Mouse (Mus musculus) lung, adult 18-20 months (tissue): Measurements from ENCODE around the gene Fancg.
A peak's percentile ranks its signal among the peaks of the same experiment; 100 is the strongest.

Experiments
- DNase-seq, 2 experiments: peaks; one replicate each; pipeline ENCODE4 v3.0.0; 2022; ENCODE audit warnings: mixed read lengths in 2 of 2

Gene Fancg

GRCm38 (mm10) chr4:43010161-43011038 is at the start of gene Fancg:
TSS of gene Fancg (minus strand) at chr4:43010506.
- DNase-seq: peak; percentile 85 to 86

GRCm38 (mm10) chr4:43059697-43060096 is 49.4 kb upstream of the Fancg start:
- no peak for DNase-seq

- DNase-seq: peak; percentile 97
These were observed 48.7 kb upstream of the Fancg start, which contains the start of gene Unc13b for GRCm38 (mm10) chr4:43058753-43059654. TSS of gene Unc13b (plus strand) at chr4:43058953.

GRCm38 (mm10) chr4:43058392-43058752 is 48.1 kb upstream of the Fancg start:
- no peak for DNase-seq

GRCm38 (mm10) chr4:43057654-43058053 is 47.3 kb upstream of the Fancg start:
- peak in 1 of 2 experiments; percentile 29 for DNase-seq

GRCm38 (mm10) chr4:43052627-43053026 is 42.3 kb upstream of the Fancg start:
- DNase-seq: peak in 1 of 2 experiments; percentile 48

- peak; percentile 74 to 85 for DNase-seq
These were observed 36.9 kb upstream of the Fancg start for GRCm38 (mm10) chr4:43047231-43047630.

GRCm38 (mm10) chr4:43046607-43047006 is 36.3 kb upstream of the Fancg start:
- DNase-seq: no peak

GRCm38 (mm10) chr4:43045659-43046302 is 35.5 kb upstream of the Fancg start, which contains the start of gene Fam214b:
TSS of gene Fam214b (minus strand) at chr4:43046220.
- peak; percentile 100 for DNase-seq

GRCm38 (mm10) chr4:43045285-43045658 is 35.0 kb upstream of the Fancg start:
- no peak for DNase-seq

GRCm38 (mm10) chr4:43044673-43045072 is 34.4 kb upstream of the Fancg start:
- peak; percentile 76 to 77 for DNase-seq

GRCm38 (mm10) chr4:43043644-43044357 is 33.5 kb upstream of the Fancg start:
- peak; percentile 85 to 88 for DNase-seq

GRCm38 (mm10) chr4:43040881-43041547 is 30.7 kb upstream of the Fancg start:
- DNase-seq: no peak

- DNase-seq: peak; percentile 98
These were observed 29.8 kb upstream of the Fancg start for GRCm38 (mm10) chr4:43040114-43040572.

- no peak for DNase-seq
These were observed 29.3 kb upstream of the Fancg start for GRCm38 (mm10) chr4:43039609-43040008.

GRCm38 (mm10) chr4:43038567-43039495 is 28.5 kb upstream of the Fancg start:
- DNase-seq: peak; percentile 52 to 57

- DNase-seq: no peak
These were observed 27.7 kb upstream of the Fancg start for GRCm38 (mm10) chr4:43037860-43038566.

GRCm38 (mm10) chr4:43036356-43036755 is 26.1 kb upstream of the Fancg start:
- DNase-seq: no peak

GRCm38 (mm10) chr4:43035851-43036250 is 25.5 kb upstream of the Fancg start:
- no peak for DNase-seq

- no peak for DNase-seq
These were observed 23.2 kb upstream of the Fancg start for GRCm38 (mm10) chr4:43033481-43033880.
